Mouse (Mus musculus): ENCODE data around the gene Stard10.

The Stard10 gene

DNA sequence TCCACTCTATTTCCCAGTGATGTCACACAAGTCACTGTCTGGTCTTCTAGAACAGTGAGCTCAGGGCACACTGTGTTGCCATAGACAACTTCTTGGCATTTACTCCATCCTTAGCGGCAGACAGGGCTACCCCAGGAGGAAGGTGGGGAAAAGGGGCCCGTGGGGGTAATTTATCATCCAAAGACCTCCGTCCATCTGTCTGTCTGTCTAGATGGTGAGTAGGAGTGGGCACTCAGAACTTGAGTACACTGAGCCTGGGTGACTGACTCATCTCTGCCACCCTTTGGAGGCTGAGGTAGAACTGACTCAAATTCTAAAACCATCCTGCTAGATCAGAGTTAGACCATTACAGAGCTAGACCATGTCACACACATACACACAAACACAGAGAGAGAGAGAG, at the start of gene Stard10:
Stard10 (plus strand) TSS at position 73 of the 400 bp plus-strand sequence.
- DNase-seq (ENCODE audit: low spot score in 2 of 2), result no peak

- DNase-seq (ENCODE audit: low spot score in 2 of 2), result peak in 1 of 2 experiments; percentile 34
These were observed 49.2 kb upstream of the Stard10 start for GRCm38 (mm10) chr7:101267457-101268259.

- DNase-seq (ENCODE audit: low spot score in 2 of 2), result no peak
These were observed 45.3 kb upstream of the Stard10 start for GRCm38 (mm10) chr7:101271602-101272001.

- no peak for DNase-seq (ENCODE audit: low spot score in 2 of 2)
These were observed 44.3 kb upstream of the Stard10 start for GRCm38 (mm10) chr7:101272466-101273160.

DNA sequence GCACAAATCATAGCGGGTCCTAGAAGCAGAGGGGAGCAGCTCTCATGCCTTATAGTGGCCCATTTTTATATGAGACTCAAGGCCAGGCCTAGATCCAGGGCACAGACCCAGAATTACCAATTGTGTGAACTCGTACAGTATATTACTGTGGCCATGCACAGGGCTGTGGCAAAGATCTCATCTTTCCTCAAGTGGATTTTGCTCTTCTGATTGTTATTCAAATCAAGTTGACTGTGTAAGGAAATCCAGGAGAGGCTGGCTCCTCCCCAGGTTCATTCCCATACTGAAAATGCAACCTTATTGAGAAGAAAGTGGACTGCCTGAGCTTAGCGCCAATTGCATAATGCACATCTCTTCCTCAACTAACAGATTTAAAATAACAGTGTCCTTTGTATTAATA, 34.2 kb upstream of the Stard10 start:
- DNase-seq (ENCODE audit: low spot score in 2 of 2), result no peak

GRCm38 (mm10) chr7:101284504-101284903, 32.4 kb upstream of the Stard10 start:
- DNase-seq (ENCODE audit: low spot score in 2 of 2), result no peak

- DNase-seq (ENCODE audit: low spot score in 2 of 2), result no peak
These were observed 30.0 kb upstream of the Stard10 start for GRCm38 (mm10) chr7:101286891-101287290.

DNA sequence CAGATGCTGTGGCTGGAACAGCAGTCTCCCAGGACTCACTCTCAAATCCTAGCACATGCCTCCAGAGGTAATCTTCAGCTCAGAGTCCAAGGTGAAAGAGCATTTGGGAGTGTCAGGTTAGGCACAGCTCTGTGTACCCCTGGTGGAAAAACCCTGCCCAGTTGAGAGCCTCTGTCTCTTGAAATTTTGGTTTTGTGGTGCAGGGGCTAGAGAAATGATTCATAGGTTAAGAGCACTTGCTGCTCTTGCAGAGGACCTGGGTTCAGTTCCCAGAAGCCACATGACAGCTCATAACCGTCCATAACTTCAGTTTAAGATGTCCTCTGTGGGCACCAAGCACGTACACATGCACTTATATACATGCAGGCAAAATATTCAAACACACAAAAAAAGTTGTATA, 29.1 kb upstream of the Stard10 start:
- DNase-seq (ENCODE audit: low spot score in 2 of 2), result no peak

- no peak for DNase-seq (ENCODE audit: low spot score in 2 of 2)
These were observed 28.4 kb upstream of the Stard10 start for GRCm38 (mm10) chr7:101288436-101288835.

DNA sequence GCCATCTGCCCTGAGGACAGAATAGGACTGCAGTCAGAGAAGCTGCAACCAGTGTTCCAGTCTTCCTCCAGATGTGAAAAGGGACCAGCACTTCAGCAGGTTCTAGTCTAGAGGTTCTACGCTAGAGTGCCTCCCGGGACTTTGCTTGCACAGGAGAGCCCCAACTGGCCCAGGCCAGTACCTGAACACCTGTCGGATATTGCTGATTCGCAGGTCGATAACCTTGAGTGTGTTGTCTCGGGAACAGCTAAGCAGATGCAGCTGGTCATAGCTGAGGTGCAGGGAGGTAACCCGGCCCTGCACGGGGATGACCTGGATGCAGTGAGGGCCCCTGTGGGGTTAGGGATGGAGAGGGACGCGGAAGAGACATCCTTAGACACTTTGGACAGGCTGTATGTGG, 26.5 kb upstream of the Stard10 start:
- DNase-seq (ENCODE audit: low spot score in 2 of 2), result no peak

DNA sequence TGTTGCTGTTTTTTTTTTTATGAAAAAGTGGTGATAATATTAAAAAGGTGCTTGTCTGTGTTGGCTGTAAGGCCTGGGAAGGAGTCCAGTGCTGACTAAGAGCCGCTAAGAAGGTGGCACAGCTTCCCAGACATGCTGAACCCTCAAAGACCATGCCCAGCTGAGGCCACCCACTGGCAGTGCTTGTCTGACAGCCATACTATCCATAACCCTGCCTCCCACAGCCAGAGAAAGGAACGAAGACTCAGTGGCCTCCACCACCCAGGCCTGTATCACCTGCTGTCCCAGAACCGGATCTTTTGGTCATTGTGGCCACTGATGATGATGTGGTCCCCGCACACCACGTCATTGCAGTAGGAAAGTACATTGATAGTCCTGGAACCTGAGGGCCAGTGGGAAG, 25.7 kb upstream of the Stard10 start:
- DNase-seq (ENCODE audit: low spot score in 2 of 2), result no peak

DNA sequence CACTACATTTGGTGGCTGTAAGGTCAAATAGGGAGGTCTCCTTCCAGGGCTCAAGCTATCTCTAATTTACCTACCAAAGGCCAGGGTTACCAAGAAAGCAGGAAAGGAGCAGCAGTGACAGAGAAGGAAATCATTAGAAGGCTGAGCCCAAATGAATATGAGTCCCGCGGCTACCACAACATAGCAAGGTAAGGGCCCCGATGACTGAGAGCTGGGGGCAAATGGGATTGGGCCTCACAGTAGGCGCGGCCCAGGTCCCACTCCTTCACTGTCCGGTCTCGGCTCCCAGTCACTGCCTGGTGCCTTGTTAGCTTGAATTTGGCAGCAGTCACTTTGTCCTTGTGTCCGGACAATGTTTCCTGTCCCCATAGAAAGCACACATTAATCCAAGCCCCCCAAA, 25.2 kb upstream of the Stard10 start:
- DNase-seq (ENCODE audit: low spot score in 2 of 2), result no peak

GRCm38 (mm10) chr7:101292086-101292485, 24.8 kb upstream of the Stard10 start:
- DNase-seq (ENCODE audit: low spot score in 2 of 2), result no peak

GRCm38 (mm10) chr7:101292696-101293095, 24.2 kb upstream of the Stard10 start:
- DNase-seq (ENCODE audit: low spot score in 2 of 2), result no peak

GRCm38 (mm10) chr7:101293138-101293537, 23.7 kb upstream of the Stard10 start:
- DNase-seq (ENCODE audit: low spot score in 2 of 2), result no peak

GRCm38 (mm10) chr7:101293611-101294010, 23.3 kb upstream of the Stard10 start:
- DNase-seq (ENCODE audit: low spot score in 2 of 2), result no peak

DNA sequence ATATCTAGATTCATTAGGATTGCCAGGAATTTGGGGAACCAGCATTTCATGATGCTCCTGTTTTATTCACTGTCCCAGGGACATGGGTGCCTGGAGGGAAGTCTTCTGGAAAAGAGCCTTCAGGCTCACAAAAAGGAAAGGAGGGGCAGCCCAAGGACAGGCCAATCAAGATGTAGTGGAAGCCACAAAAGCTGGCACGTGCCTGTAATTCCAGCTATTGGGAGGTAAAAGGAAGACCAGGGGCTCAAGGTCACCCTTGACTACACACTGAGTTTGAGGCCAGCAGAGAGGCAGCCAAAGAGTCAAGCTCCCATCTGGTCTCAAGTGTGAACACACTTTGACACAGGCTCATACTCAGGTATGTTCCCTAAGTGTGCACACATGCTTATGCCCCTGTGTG, 21.4 kb upstream of the Stard10 start:
- DNase-seq (ENCODE audit: low spot score in 2 of 2), result no peak

GRCm38 (mm10) chr7:101296252-101297022, 20.4 kb upstream of the Stard10 start:
- DNase-seq (ENCODE audit: low spot score in 2 of 2), result peak; percentile 89 to 90

GRCm38 (mm10) chr7:101297023-101297405, 19.9 kb upstream of the Stard10 start:
- DNase-seq (ENCODE audit: low spot score in 2 of 2), result no peak

- DNase-seq (ENCODE audit: low spot score in 2 of 2), result no peak
These were observed 18.5 kb upstream of the Stard10 start for GRCm38 (mm10) chr7:101298375-101298774.

DNA sequence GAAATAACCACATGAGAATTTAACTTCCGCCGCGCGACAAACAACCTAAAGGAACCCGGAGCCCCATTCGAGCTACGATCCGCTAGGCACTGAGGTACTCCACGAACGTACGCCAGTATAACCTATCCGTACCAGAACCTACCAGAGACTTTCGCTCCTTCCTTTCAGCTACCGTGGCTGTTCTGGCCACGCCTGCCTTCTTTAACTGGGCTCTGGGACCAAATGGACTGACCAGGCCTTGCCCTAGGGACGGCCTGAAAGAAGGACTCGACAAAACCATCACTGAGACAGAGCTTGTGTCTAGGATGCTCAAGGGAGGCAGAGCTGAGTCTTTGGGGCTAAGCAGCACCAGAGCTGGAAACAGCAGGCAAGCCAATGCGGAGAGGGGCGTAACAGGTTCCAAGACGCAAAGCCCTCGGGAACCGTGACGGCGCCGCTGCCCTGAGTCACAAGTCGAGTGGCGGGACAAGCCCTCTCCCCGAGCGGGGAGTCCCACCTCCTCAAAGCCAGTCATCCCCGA, 15.5 kb upstream of the Stard10 start:
- peak in 1 of 2 experiments; percentile 45 for DNase-seq (ENCODE audit: low spot score in 2 of 2)

DNA sequence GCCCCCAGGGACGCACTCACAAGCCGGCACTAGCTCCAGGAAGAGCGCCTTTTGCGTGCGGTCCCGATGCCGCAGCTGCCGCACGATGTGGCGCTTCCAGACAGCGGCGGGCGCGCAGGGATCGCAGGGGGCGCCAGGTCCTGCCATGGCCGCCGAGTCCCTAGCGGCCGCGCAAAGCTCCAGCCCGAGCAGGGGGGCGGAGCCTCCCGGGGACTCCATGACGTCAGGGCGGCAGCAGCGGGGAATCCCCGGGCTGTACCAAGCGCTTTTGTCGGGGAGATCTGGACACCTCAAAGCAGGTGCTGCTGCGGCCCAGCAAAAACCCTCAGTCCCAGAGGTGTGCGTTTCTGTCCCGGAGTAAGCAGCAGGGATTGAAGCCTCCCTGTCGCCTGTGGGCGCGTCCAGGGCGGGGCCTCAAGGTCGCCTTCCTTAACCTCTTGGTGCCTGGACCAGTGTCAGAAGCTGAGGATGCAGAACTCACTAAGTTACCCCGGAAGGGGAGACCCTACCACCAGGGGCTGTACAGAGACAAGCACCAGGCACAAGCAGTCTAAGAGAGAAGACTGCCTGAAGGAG, 14.9 kb upstream of the Stard10 start, which contains the start of gene Atg16l2:
Atg16l2 (minus strand) TSS at position 371 of the 576 bp plus-strand sequence.
- peak; percentile 87 to 90 for DNase-seq (ENCODE audit: low spot score in 2 of 2)

Data from right cerebral cortex, postnatal 36 days (tissue).